Mouse (Mus musculus): Measurements from ENCODE around the gene Cybrd1. TPM values are rescaled to one million over a fixed set of nuclear protein-coding genes. Genes with fewer than 3 reads are reported as not detected.
A peak's percentile ranks its signal among the peaks of the same experiment; 100 is the strongest.

Gene Cybrd1
- polyA plus RNA-seq, 1 experiment from 2014 or later = 1.6 TPM

DNA sequence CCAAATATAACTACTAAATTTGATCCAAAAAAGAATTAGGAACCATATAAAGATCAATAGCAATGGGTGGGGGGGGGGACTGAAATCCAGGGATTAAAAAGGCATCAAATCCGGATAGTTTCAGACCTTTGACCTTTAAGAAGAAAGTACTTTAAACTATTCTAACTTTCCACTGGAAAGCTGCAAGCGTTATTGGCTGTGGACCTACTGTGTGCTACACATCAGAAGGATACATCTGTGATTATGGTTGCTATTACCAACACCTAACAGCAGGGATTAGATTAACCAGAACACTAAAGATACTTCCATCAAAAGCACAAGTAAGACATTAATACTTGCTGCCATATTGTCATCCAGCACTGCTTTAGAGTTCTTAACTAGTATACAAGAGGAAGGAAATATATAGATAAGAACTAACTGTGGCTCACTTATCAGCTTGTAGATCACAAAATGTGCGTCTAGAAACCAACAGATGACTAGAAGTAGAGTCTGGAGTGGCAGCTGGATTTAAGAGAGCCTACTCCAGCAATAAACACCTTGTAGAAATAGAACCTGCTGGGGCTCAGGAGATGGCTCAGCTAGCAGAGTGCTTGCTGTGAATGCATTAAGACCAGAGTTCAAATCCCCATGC, 14.3 kb downstream of the Cybrd1 start:
- Histone ChIP-seq H3K4me2 (replicated peaks) (no peak overlapping the region), H3K4me3 (no peak overlapping the region), H3K27me3 (no peaks in the 10 kb centered on the region), H3K9ac (no peak overlapping the region), H3K36me3 (no peaks in the 10 kb centered on the region), H3K9me3 (replicated peaks) (no peaks in the 10 kb centered on the region), H3K27ac (no peak overlapping the region), H3K4me1 (no peaks in the 10 kb centered on the region)
- no peak for ATAC-seq (ENCODE audit: low FRiP score)
- 87% methylated on average over 3 of the region's 3 CpGs for WGBS

GRCm38 (mm10) chr2:71134041-71134505, 16.4 kb downstream of the Cybrd1 start:
- H3K36me3 ChIP-seq = no peaks in the 10 kb centered on the region
- no peaks in the 10 kb centered on the region for H3K27me3 ChIP-seq
- no peak overlapping the region for H3K4me2 ChIP-seq (replicated peaks)
- 91% methylated on average over 9 of the region's 9 CpGs for WGBS
- H3K9me3 ChIP-seq (replicated peaks) = no peaks in the 10 kb centered on the region
- H3K4me1 ChIP-seq = no peaks in the 10 kb centered on the region
- H3K4me3 ChIP-seq = no peak overlapping the region
- H3K27ac ChIP-seq = no peak overlapping the region
- ATAC-seq (ENCODE audit: low FRiP score) = no peak
- H3K9ac ChIP-seq = no peak overlapping the region

- no peak overlapping the region for H3K27ac ChIP-seq
- H3K4me1 ChIP-seq = no peaks in the 10 kb centered on the region
- WGBS = 75% methylated on average over 5 of the region's 5 CpGs
- no peak overlapping the region for H3K4me2 ChIP-seq (replicated peaks)
- no peak overlapping the region for H3K9ac ChIP-seq
- H3K27me3 ChIP-seq = no peaks in the 10 kb centered on the region
- H3K4me3 ChIP-seq = no peak overlapping the region
- no peaks in the 10 kb centered on the region for H3K9me3 ChIP-seq (replicated peaks)
- no peaks in the 10 kb centered on the region for H3K36me3 ChIP-seq
- no peak for ATAC-seq (ENCODE audit: low FRiP score)
These were observed 17.1 kb downstream of the Cybrd1 start for GRCm38 (mm10) chr2:71134836-71135235.

DNA sequence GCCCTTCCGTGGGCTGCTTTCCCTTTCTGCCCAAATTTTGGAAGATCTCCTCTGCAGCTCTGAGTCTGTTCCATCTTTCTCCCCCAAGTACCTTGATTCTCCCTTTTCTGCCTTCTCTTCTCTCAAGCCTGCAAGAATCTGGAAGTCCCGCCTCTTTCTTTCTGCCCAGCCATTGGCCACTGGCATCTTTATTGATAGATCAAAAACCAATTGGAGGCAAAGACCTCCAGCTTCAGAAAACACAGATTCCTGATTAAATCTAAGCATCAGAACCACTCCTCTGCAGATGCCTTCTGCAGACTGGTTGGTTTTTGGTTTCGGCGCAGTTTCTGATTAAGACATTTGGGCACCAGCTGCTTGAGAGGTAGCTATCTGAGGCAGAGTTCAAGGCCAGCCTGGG, 22.9 kb downstream of the Cybrd1 start:
- ATAC-seq (ENCODE audit: low FRiP score) = no peak
- H3K36me3 ChIP-seq = no peaks in the 10 kb centered on the region
- no peaks in the 10 kb centered on the region for H3K4me1 ChIP-seq
- 64% methylated on average over 4 of the region's 4 CpGs for WGBS
- H3K27me3 ChIP-seq = no peaks in the 10 kb centered on the region
- H3K27ac ChIP-seq = no peak overlapping the region
- H3K9ac ChIP-seq = no peak overlapping the region
- no peak overlapping the region for H3K4me3 ChIP-seq
- no peak overlapping the region for H3K4me2 ChIP-seq (replicated peaks)
- H3K9me3 ChIP-seq (replicated peaks) = no peaks in the 10 kb centered on the region

DNA sequence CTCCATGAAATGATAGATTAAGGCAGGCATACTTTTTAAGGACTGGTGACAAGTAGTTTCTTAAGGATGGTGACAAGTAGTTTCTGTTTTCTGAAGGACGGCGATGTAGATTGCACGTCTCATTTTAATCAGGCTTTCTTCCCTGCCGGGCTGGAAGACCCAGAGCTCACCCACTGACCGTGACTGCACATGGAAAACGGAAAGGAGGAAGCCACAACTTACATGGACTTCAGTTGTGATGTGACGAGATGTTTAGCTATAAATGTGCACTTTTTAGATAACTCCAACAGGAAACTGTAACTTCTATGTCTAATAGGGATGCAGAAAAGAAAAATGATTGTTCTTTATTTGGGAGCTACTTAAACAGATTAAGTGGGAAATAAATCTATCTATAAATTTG, 24.7 kb downstream of the Cybrd1 start:
- WGBS = 72% methylated on average over 7 of the region's 7 CpGs
- Histone ChIP-seq H3K27ac (no peak overlapping the region), H3K4me2 (replicated peaks) (no peak overlapping the region), H3K9me3 (replicated peaks) (no peaks in the 10 kb centered on the region), H3K36me3 (no peaks in the 10 kb centered on the region), H3K4me1 (no peaks in the 10 kb centered on the region), H3K4me3 (no peak overlapping the region), H3K9ac (no peak overlapping the region), H3K27me3 (no peaks in the 10 kb centered on the region)
- no peak for ATAC-seq (ENCODE audit: low FRiP score)

- H3K36me3 ChIP-seq = no peaks in the 10 kb centered on the region
- no peaks in the 10 kb centered on the region for H3K4me1 ChIP-seq
- no peak overlapping the region for H3K9ac ChIP-seq
- H3K9me3 ChIP-seq (replicated peaks) = no peaks in the 10 kb centered on the region
- WGBS = 83% methylated on average over 4 of the region's 4 CpGs
- no peak overlapping the region for H3K27ac ChIP-seq
- no peak overlapping the region for H3K4me3 ChIP-seq
- H3K4me2 ChIP-seq (replicated peaks) = no peak overlapping the region
- ATAC-seq (ENCODE audit: low FRiP score) = no peak
- H3K27me3 ChIP-seq = no peaks in the 10 kb centered on the region
These were observed 28.1 kb downstream of the Cybrd1 start for GRCm38 (mm10) chr2:71145853-71146252.

- H3K36me3 ChIP-seq = no peaks in the 10 kb centered on the region
- no peak overlapping the region for H3K27ac ChIP-seq
- H3K4me3 ChIP-seq = no peak overlapping the region
- ATAC-seq (ENCODE audit: low FRiP score) = no peak
- no peak overlapping the region for H3K4me2 ChIP-seq (replicated peaks)
- no peak overlapping the region for H3K9ac ChIP-seq
- H3K4me1 ChIP-seq = no peaks in the 10 kb centered on the region
- no peaks in the 10 kb centered on the region for H3K27me3 ChIP-seq
- H3K9me3 ChIP-seq (replicated peaks) = no peaks in the 10 kb centered on the region
- WGBS = 41% methylated on average over 3 of the region's 3 CpGs
These were observed 28.5 kb downstream of the Cybrd1 start for GRCm38 (mm10) chr2:71146266-71146665.

DNA sequence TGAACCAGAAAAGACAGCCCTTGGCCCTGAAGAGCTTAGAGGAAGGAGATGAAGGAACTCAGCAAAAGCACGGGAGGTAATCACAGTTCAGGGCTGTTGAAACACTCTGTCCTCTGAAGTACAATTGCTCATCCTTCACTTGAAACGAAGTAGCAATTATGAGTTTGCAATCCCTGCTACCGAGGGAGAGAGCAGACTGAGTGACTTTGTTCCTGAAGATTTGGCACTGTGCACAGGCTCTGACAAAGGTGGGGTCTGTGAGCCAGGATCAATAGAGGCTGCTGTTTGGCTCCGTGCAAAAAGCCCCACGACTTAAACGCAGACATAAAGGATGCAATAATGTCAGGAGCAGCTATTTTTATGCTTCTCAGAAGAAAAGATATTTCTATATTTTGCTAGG, 30.1 kb downstream of the Cybrd1 start:
- Histone ChIP-seq H3K27ac (no peak overlapping the region), H3K4me3 (no peak overlapping the region), H3K27me3 (no peaks in the 10 kb centered on the region), H3K4me2 (replicated peaks) (no peak overlapping the region), H3K9ac (no peak overlapping the region), H3K36me3 (no peaks in the 10 kb centered on the region), H3K4me1 (no peaks in the 10 kb centered on the region), H3K9me3 (replicated peaks) (no peaks in the 10 kb centered on the region)
- no peak for ATAC-seq (ENCODE audit: low FRiP score)
- 63% methylated on average over 6 of the region's 6 CpGs for WGBS

DNA sequence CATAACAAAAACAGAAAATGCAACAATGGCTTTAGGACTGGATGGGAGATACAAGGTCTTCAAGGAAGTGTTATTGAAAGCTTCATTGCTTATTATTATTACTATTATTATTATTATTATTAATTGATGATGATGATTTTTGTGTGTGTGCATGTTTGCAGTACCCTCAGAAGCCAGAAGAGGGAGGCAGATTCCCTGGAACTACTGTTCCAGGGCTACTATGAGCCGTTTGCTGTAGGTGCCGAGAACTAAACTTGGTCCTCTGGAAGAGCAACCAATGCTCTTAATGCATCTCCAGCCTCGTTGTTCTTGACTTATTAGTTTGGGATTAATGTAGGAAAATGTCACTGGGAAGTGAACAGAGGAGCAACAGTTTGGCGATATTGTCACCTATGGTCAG, 34.4 kb downstream of the Cybrd1 start:
- no peak for ATAC-seq (ENCODE audit: low FRiP score)
- 92% methylated on average over 4 of the region's 4 CpGs for WGBS
- Histone ChIP-seq H3K4me3 (no peak overlapping the region), H3K9ac (no peak overlapping the region), H3K4me2 (replicated peaks) (no peak overlapping the region), H3K9me3 (replicated peaks) (no peaks in the 10 kb centered on the region), H3K27me3 (no peaks in the 10 kb centered on the region), H3K27ac (no peak overlapping the region), H3K36me3 (no peaks in the 10 kb centered on the region), H3K4me1 (no peaks in the 10 kb centered on the region)

- Histone ChIP-seq H3K4me2 (replicated peaks) (no peak overlapping the region), H3K27me3 (no peaks in the 10 kb centered on the region), H3K9ac (no peak overlapping the region), H3K4me3 (no peak overlapping the region), H3K27ac (no peak overlapping the region), H3K4me1 (peaks cover 6% of the 10 kb centered on the region; the same call in 1 of the 2 replicates), H3K9me3 (replicated peaks) (no peaks in the 10 kb centered on the region), H3K36me3 (no peaks in the 10 kb centered on the region)
- peak; percentile 60; the same call in 1 of the 2 replicates for ATAC-seq (ENCODE audit: low FRiP score)
- 7% methylated on average over 8 of the region's 8 CpGs for WGBS
These were observed 37.8 kb downstream of the Cybrd1 start for GRCm38 (mm10) chr2:71155486-71155885.

DNA sequence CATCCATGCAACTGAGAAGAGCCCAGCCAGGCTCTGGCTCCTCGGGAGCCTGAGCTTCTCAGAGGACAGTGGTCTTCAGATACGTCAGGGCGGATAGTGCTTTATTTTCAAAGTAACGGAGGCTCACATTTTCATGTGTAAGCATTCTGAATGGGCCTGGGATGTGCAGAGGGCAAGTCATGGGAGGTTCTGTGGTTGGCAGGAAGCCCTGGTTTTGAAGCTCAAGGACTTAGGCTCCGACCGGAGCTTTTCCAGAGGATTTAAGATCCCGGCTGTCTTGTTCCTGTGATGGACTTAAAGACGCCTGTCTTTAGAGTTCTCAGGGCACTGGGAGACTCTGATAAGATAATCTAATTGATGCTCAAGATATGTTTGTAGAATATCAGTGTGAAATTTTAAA, 38.7 kb downstream of the Cybrd1 start:
- no peak for ATAC-seq (ENCODE audit: low FRiP score)
- H3K9ac ChIP-seq = no peak overlapping the region
- 92% methylated on average over 8 of the region's 8 CpGs for WGBS
- H3K27ac ChIP-seq = no peak overlapping the region
- no peaks in the 10 kb centered on the region for H3K27me3 ChIP-seq
- no peak overlapping the region for H3K4me3 ChIP-seq
- H3K36me3 ChIP-seq = no peaks in the 10 kb centered on the region
- H3K4me2 ChIP-seq (replicated peaks) = no peak overlapping the region
- no peaks in the 10 kb centered on the region for H3K9me3 ChIP-seq (replicated peaks)
- H3K4me1 ChIP-seq = peaks cover 9% of the 10 kb centered on the region; the same call in 1 of the 2 replicates

- H3K4me2 ChIP-seq (replicated peaks) = no peak overlapping the region
- no peaks in the 10 kb centered on the region for H3K9me3 ChIP-seq (replicated peaks)
- H3K36me3 ChIP-seq = no peaks in the 10 kb centered on the region
- no peak overlapping the region for H3K9ac ChIP-seq
- no peaks in the 10 kb centered on the region for H3K27me3 ChIP-seq
- ATAC-seq (ENCODE audit: low FRiP score) = no peak
- H3K4me1 ChIP-seq = peaks cover 14% of the 10 kb centered on the region; the same call in 1 of the 2 replicates
- 94% methylated on average over 8 of the region's 8 CpGs for WGBS
- H3K4me3 ChIP-seq = no peak overlapping the region
- no peak overlapping the region for H3K27ac ChIP-seq
These were observed 40.2 kb downstream of the Cybrd1 start for GRCm38 (mm10) chr2:71157881-71158280.

- no peaks in the 10 kb centered on the region for H3K27me3 ChIP-seq
- H3K4me1 ChIP-seq = peaks cover 14% of the 10 kb centered on the region; the same call in 1 of the 2 replicates
- H3K27ac ChIP-seq = 0 out of 2 replicates have a peak overlapping the region, but pooled peaks have one; percentile 48
- 85% methylated on average over 16 of the region's 16 CpGs for WGBS
- H3K4me3 ChIP-seq = no peak overlapping the region
- ATAC-seq (ENCODE audit: low FRiP score) = 0 out of 2 replicates have a peak, but pooled peaks have one; percentile 14
- H3K36me3 ChIP-seq = no peaks in the 10 kb centered on the region
- no peak overlapping the region for H3K9ac ChIP-seq
- no peak overlapping the region for H3K4me2 ChIP-seq (replicated peaks)
- H3K9me3 ChIP-seq (replicated peaks) = no peaks in the 10 kb centered on the region
These were observed 42.0 kb downstream of the Cybrd1 start for GRCm38 (mm10) chr2:71159576-71160306.

Data from hindbrain, embryonic 12.5 days (tissue).